Mouse (Mus musculus): ENCODE results near the gene Btbd17.

DNA sequence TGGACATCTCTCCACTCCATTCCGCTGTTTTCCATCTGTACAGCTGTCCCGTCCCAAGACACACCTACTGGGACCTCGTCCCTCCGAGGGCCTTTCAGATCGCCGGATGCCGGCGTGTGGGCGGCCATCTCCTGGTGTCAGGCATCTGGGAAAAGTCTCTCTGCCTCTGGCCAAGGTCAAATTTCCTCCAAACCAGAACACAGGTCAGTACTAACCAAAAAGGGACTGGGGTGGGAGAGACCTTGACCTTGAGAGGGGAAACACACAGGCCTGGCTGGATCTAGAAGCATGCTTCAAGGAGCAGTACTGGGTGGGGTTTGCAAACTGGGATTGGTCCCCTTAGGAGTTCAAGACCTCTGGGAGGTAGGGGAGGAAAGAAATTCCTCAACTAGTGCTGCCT lies 6.0 kb downstream of the Btbd17 start:
- no peak for TF ChIP-seq GATA1 (IDR thresholded peaks at IDR 0.05; ENCODE audit: borderline replicate concordance, low read length)
- no peak for TF ChIP-seq FLI1 (IDR thresholded peaks at IDR 0.05; ENCODE audit: low read length)
